Mouse (Mus musculus) liver, embryonic 14.5 days (tissue): ENCODE measurements around the gene Ntng1.

Experiments
- CTCF ChIP-seq: IDR thresholded peaks from 2 replicates; pipeline ENCODE4 v1.5.1; 2016; ENCODE audit warnings: antibody characterized with exemption, low read depth, control low read depth
- EP300 ChIP-seq: IDR thresholded peaks from 2 replicates; pipeline ENCODE4 v1.6.1; 2016; ENCODE audit warnings: antibody characterized with exemption, low read depth

DNA sequence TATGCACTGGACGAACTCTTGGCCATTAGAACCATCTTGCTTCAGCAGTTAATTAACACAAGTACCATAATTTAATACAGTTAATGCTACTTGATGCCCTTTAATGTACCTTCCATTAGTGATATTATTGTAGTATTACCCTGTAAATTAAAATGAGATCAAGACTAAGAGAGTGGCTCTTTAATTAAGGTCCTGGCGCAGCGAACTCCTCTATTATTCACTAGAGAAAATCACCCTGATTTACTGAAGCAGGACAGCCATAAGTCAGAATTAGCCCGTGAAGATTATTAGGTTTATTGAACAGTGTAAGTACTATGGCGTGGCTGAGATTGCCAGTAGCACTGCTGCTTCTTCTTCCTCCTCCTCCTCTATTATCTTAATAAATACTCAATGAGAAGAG, 212.8 kb downstream of the Ntng1 start:
- no peak for TF ChIP-seq CTCF
- TF ChIP-seq EP300 = no peak
